Mouse (Mus musculus): Measurements from ENCODE around the gene C2cd4a. TPM values are rescaled to one million over a fixed set of nuclear protein-coding genes. Genes with fewer than 3 reads are reported as not detected.

C2cd4a gene
- polyA plus RNA-seq, 1 experiment = 0.48 TPM

DNA sequence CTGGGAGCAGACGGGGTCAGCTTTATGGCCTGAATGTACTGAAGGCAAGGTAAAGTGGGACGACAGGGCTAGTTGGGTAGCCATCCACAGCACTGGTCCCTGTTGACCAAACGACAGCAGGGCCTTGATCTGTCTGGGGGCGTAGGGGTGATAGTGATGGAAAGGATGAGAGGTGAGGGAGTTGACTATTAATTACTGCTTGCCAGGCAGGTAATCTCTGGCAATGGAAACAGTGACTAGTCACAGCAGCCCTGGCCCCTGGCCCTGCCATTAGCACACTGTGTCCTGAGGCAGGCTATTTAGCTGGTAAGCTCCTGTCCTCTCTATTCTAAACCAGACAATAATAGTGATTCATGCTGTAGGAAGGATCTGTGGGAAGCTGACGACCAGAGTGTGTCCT lies 39.7 kb downstream of the C2cd4a start:
- DNase-seq (ENCODE audit: low spot score) = no peak

GRCm38 (mm10) chr9:67787671-67788070 lies 44.5 kb downstream of the C2cd4a start:
- no peak for DNase-seq (ENCODE audit: low spot score)

- no peak for DNase-seq (ENCODE audit: low spot score)
Measured at GRCm38 (mm10) chr9:67786311-67786710, 45.8 kb downstream of the C2cd4a start.

DNA sequence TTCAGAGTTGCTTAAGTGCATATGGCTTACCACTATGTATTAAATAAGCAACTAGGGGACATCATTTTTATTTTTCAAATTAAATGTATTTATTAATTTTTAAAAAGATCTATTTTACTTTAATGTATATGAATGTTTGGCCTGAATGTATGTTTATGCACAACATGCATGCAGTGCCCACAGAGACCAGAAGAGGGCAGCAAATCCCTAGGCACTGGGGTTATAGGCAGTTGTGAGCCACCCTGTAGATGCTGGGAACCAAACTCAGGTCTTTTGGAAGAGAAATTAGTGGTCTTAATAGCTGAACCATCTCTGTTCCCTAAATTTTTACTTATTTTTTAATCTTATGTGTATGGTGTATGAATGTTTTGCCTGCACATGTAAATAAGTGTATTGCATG lies 48.2 kb downstream of the C2cd4a start:
- DNase-seq (ENCODE audit: low spot score) = no peak

DNA sequence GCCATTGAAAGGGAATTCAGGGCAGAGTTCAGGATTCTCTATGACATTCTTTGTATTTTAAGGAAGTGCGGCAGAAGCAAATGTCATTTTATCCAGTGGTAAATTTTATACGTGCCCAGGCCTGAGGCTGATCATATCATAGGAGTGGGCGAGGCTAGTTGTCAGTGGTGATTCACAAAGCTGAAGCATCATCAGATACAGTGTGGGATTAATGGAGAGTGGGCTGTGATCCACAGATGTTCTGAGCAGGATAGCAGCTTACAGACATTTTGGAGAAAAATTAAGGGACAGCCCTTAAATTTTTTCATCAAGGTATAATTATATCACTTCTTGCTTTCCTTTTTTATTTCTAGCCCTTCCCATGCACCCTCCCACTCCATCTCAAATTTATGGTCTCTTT lies 48.7 kb downstream of the C2cd4a start:
- DNase-seq (ENCODE audit: low spot score) = no peak

DNA sequence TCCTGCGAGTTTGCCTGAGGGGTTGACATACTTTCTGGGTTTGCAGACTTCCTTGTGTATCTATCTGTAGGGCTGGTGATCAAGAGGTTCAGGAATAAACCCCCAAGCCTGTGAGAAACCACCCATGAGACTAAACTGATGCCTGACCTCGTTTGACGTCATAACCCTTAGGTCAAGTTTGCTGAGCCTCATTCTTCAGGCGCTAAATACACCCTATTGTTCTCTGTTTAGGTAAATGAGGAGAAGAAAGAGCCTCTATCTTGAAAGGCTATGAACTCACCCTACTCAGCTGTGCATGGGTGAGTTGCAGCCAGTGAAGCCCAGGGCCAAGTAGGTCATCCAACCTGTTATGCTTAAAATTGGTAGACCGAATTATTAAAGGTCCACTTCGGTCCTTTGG lies 49.3 kb downstream of the C2cd4a start:
- no peak for DNase-seq (ENCODE audit: low spot score)

Other genes with a start within 250 kb of the C2cd4a start
- gene C2cd4b, start 72.9 kb downstream of the C2cd4a start, polyA plus RNA-seq (2012; rRNA removed) = not detected in 2 replicates
- 18.8 and 19.7 TPM in 2 replicates for gene Vps13c, start 8.1 kb upstream of the C2cd4a start, polyA plus RNA-seq (2012; rRNA removed)